Mouse (Mus musculus): ENCODE data around the gene Igfbp4.

- no peak for TF ChIP-seq CTCF (IDR thresholded peaks at IDR 0.05; ENCODE audit: low read depth)
- no peak for TF ChIP-seq EP300 (IDR thresholded peaks at IDR 0.05; ENCODE audit: low read depth)
These were observed 57.9 kb downstream of the Igfbp4 start for GRCm38 (mm10) chr11:99098924-99099323.

Measured in liver, postnatal 0 days (tissue).